Mouse (Mus musculus) forebrain, postnatal 0 days (tissue): ENCODE measurements around the gene Tbxas1. TPM values are rescaled to one million over a fixed set of nuclear protein-coding genes. Genes with fewer than 3 reads are reported as not detected.
A peak's percentile ranks its signal among the peaks of the same experiment; 100 is the strongest.

Experiments
- ATAC-seq: fragments of 200-750 bp; cut with Nextera tagmentation; 2 replicates; pipeline ENCODE4 v1.8.0; 2017; ENCODE audit warnings: mild to moderate bottlenecking, moderate library complexity
- DNase-seq: peaks from one replicate; pipeline ENCODE4 v3.0.0-alpha.2; 2015
- H3K27ac ChIP-seq: fragments of 300-500 bp; sonication (generic); 2 replicates; pipeline ENCODE4 v1.5.1; 2014; ENCODE audit warnings: low read depth, mild to moderate bottlenecking, antibody characterized with exemption, low read length, moderate library complexity, mixed read lengths
- H3K27me3 ChIP-seq: fragments of 300-500 bp; sonication (generic); 2 replicates; pipeline ENCODE4 v1.6.1; 2014; ENCODE audit warnings: mild to moderate bottlenecking, low read length, mixed read lengths; ENCODE audit not compliant: insufficient read depth
- H3K36me3 ChIP-seq: fragments of 300-500 bp; sonication (generic); 2 replicates; pipeline ENCODE4 v1.6.1; 2014; ENCODE audit warnings: mild to moderate bottlenecking, moderate library complexity; ENCODE audit not compliant: insufficient read depth
- H3K4me1 ChIP-seq: fragments of 300-500 bp; sonication (generic); 2 replicates; pipeline ENCODE4 v1.6.1; 2014; ENCODE audit warnings: antibody characterized with exemption; ENCODE audit not compliant: insufficient read depth
- H3K4me2 ChIP-seq: fragments of 300-500 bp; sonication (generic); 2 replicates; pipeline ENCODE4 v1.6.1; 2014; ENCODE audit warnings: low read depth, mild to moderate bottlenecking, moderate library complexity
- H3K4me3 ChIP-seq: fragments of 300-500 bp; sonication (generic); 2 replicates; pipeline ENCODE4 v1.5.1; 2014; ENCODE audit warnings: low read depth, low read length, mixed read lengths
- H3K9ac ChIP-seq: fragments of 300-500 bp; sonication (generic); 2 replicates; pipeline ENCODE4 v1.6.1; 2014; ENCODE audit warnings: mild to moderate bottlenecking
- H3K9me3 ChIP-seq: fragments of 300-500 bp; sonication (generic); 2 replicates; pipeline ENCODE4 v1.6.1; 2016; ENCODE audit warnings: low read length
- CTCF ChIP-seq: sonication (generic); IDR thresholded peaks from 2 replicates; pipeline ENCODE4 v1.5.1; 2016; ENCODE audit warnings: antibody characterized with exemption, control low read depth, low read depth
- WGBS: fragments of 180-500 bp; shearing (Covaris S2); extraction: QIAGEN DNeasy Blood & Tissue Kit; methylation state at CpG from one replicate; pipeline ENCODE4 v1.1.7; 2014; 5-methylcytosine and 5-hydroxymethylcytosine counted together
- polyA plus RNA-seq: library from polyadenylated mRNA; unstranded; fragments of >200 nt; fragmentation: Nextera tagmentation; extraction: Ambion mirVana; gene quantifications from 2 replicates; pipeline ENCODE4 v1.2.1, GENCODE M21; 2015
- total RNA-seq: library from RNA; depleted of rRNA; stranded (reverse); fragments of >200 nt; gene quantifications from 2 replicates; pipeline ENCODE4 v1.2.3, GENCODE M21; 2014

The Tbxas1 gene
- total and polyA plus RNA-seq, 2 experiments from 2014 or later, result 1.5 to 2.0 TPM

- Histone ChIP-seq H3K9ac (no peak overlapping the region), H3K9me3 (no peaks in the 10 kb centered on the region), H3K4me2 (no peak overlapping the region), H3K4me1 (0 out of 2 replicates have a peak, but pooled peaks cover 9% of the 10 kb centered on the region), H3K4me3 (no peak overlapping the region), H3K27ac (no peak overlapping the region), H3K27me3 (no peaks in the 10 kb centered on the region), H3K36me3 (no peaks in the 10 kb centered on the region)
- no peak for TF ChIP-seq CTCF
- DNase-seq, result no peak
- ATAC-seq, result no peak
- WGBS, result 84% methylated on average over 12 of the region's 12 CpGs
Measured at GRCm38 (mm10) chr6:39004003-39004473, 128.8 kb downstream of the Tbxas1 start.

GRCm38 (mm10) chr6:39005267-39005944 lies 130.2 kb downstream of the Tbxas1 start:
- H3K4me3 ChIP-seq, result no peak overlapping the region
- no peaks in the 10 kb centered on the region for H3K36me3 ChIP-seq
- ATAC-seq (peak; percentile 48), DNase-seq (peak; percentile 27)
- no peaks in the 10 kb centered on the region for H3K9me3 ChIP-seq
- 49% methylated on average over 20 of the region's 20 CpGs for WGBS
- no peak overlapping the region for H3K27ac ChIP-seq
- 0 out of 2 replicates have a peak, but pooled peaks cover 9% of the 10 kb centered on the region for H3K4me1 ChIP-seq
- TF ChIP-seq CTCF, result no peak
- H3K9ac ChIP-seq, result no peak overlapping the region
- no peaks in the 10 kb centered on the region for H3K27me3 ChIP-seq
- H3K4me2 ChIP-seq, result 0 out of 2 replicates have a peak overlapping the region, but pooled peaks have one; percentile 16

GRCm38 (mm10) chr6:39005945-39006572 lies 130.9 kb downstream of the Tbxas1 start:
- ATAC-seq, result peak; percentile 88
- 13% methylated on average over 5 of the region's 5 CpGs for WGBS
- H3K4me1 ChIP-seq, result 0 out of 2 replicates have a peak, but pooled peaks cover 9% of the 10 kb centered on the region
- no peak for TF ChIP-seq CTCF
- no peak overlapping the region for H3K27ac ChIP-seq
- H3K36me3 ChIP-seq, result no peaks in the 10 kb centered on the region
- 0 out of 2 replicates have a peak overlapping the region, but pooled peaks have one; percentile 16 for H3K4me2 ChIP-seq
- no peaks in the 10 kb centered on the region for H3K27me3 ChIP-seq
- DNase-seq, result peak; percentile 61
- no peak overlapping the region for H3K9ac ChIP-seq
- H3K9me3 ChIP-seq, result no peaks in the 10 kb centered on the region
- no peak overlapping the region for H3K4me3 ChIP-seq

- TF ChIP-seq CTCF, result no peak
- DNase-seq (no peak), ATAC-seq (no peak)
- WGBS, result 71% methylated on average over 5 of the region's 5 CpGs
- no peak overlapping the region for H3K4me2 ChIP-seq
- no peak overlapping the region for H3K9ac ChIP-seq
- H3K27me3 ChIP-seq, result no peaks in the 10 kb centered on the region
- H3K36me3 ChIP-seq, result no peaks in the 10 kb centered on the region
- 0 out of 2 replicates have a peak, but pooled peaks cover 9% of the 10 kb centered on the region for H3K4me1 ChIP-seq
- no peak overlapping the region for H3K4me3 ChIP-seq
- H3K27ac ChIP-seq, result no peak overlapping the region
- H3K9me3 ChIP-seq, result no peaks in the 10 kb centered on the region
Measured at GRCm38 (mm10) chr6:39007223-39007622, 132.0 kb downstream of the Tbxas1 start.

GRCm38 (mm10) chr6:39008116-39008515 lies 132.9 kb downstream of the Tbxas1 start:
- 0 out of 2 replicates have a peak, but pooled peaks cover 9% of the 10 kb centered on the region for H3K4me1 ChIP-seq
- no peak overlapping the region for H3K9ac ChIP-seq
- no peaks in the 10 kb centered on the region for H3K36me3 ChIP-seq
- TF ChIP-seq CTCF, result no peak
- 81% methylated on average over 4 of the region's 4 CpGs for WGBS
- H3K9me3 ChIP-seq, result no peaks in the 10 kb centered on the region
- ATAC-seq, result no peak
- H3K27ac ChIP-seq, result no peak overlapping the region
- no peak overlapping the region for H3K4me3 ChIP-seq
- H3K4me2 ChIP-seq, result no peak overlapping the region
- DNase-seq, result no peak
- no peaks in the 10 kb centered on the region for H3K27me3 ChIP-seq

GRCm38 (mm10) chr6:39013034-39013832 lies 138.0 kb downstream of the Tbxas1 start:
- Histone ChIP-seq H3K4me3 (no peak overlapping the region), H3K36me3 (no peaks in the 10 kb centered on the region), H3K4me1 (no peaks in the 10 kb centered on the region), H3K27ac (no peak overlapping the region), H3K27me3 (no peaks in the 10 kb centered on the region), H3K4me2 (no peak overlapping the region), H3K9ac (no peak overlapping the region), H3K9me3 (no peaks in the 10 kb centered on the region)
- DNase-seq (no peak), ATAC-seq (no peak)
- 90% methylated on average over 10 of the region's 10 CpGs for WGBS
- TF ChIP-seq CTCF, result no peak
